Mouse (Mus musculus) forebrain, postnatal 0 days (tissue): ENCODE data around the gene Foxo1. TPM values are rescaled to one million over a fixed set of nuclear protein-coding genes. Genes with fewer than 3 reads are reported as not detected.

Experiments
- ATAC-seq: fragments of 200-750 bp; cut with Nextera tagmentation; 2 replicates; pipeline ENCODE4 v1.8.0; 2017; ENCODE audit warnings: mild to moderate bottlenecking, moderate library complexity
- DNase-seq: peaks from one replicate; pipeline ENCODE4 v3.0.0-alpha.2; 2015
- H3K27ac ChIP-seq: fragments of 300-500 bp; sonication (generic); 2 replicates; pipeline ENCODE4 v1.5.1; 2014; ENCODE audit warnings: low read depth, mild to moderate bottlenecking, antibody characterized with exemption, low read length, moderate library complexity, mixed read lengths
- H3K27me3 ChIP-seq: fragments of 300-500 bp; sonication (generic); 2 replicates; pipeline ENCODE4 v1.6.1; 2014; ENCODE audit warnings: mild to moderate bottlenecking, low read length, mixed read lengths; ENCODE audit not compliant: insufficient read depth
- H3K36me3 ChIP-seq: fragments of 300-500 bp; sonication (generic); 2 replicates; pipeline ENCODE4 v1.6.1; 2014; ENCODE audit warnings: mild to moderate bottlenecking, moderate library complexity; ENCODE audit not compliant: insufficient read depth
- H3K4me1 ChIP-seq: fragments of 300-500 bp; sonication (generic); 2 replicates; pipeline ENCODE4 v1.6.1; 2014; ENCODE audit warnings: antibody characterized with exemption; ENCODE audit not compliant: insufficient read depth
- H3K4me2 ChIP-seq: fragments of 300-500 bp; sonication (generic); 2 replicates; pipeline ENCODE4 v1.6.1; 2014; ENCODE audit warnings: low read depth, mild to moderate bottlenecking, moderate library complexity
- H3K4me3 ChIP-seq: fragments of 300-500 bp; sonication (generic); 2 replicates; pipeline ENCODE4 v1.5.1; 2014; ENCODE audit warnings: low read depth, low read length, mixed read lengths
- H3K9ac ChIP-seq: fragments of 300-500 bp; sonication (generic); 2 replicates; pipeline ENCODE4 v1.6.1; 2014; ENCODE audit warnings: mild to moderate bottlenecking
- H3K9me3 ChIP-seq: fragments of 300-500 bp; sonication (generic); 2 replicates; pipeline ENCODE4 v1.6.1; 2016; ENCODE audit warnings: low read length
- CTCF ChIP-seq: sonication (generic); IDR thresholded peaks from 2 replicates; pipeline ENCODE4 v1.5.1; 2016; ENCODE audit warnings: antibody characterized with exemption, control low read depth, low read depth
- WGBS: fragments of 180-500 bp; shearing (Covaris S2); extraction: QIAGEN DNeasy Blood & Tissue Kit; methylation state at CpG from one replicate; pipeline ENCODE4 v1.1.7; 2014; 5-methylcytosine and 5-hydroxymethylcytosine counted together
- polyA plus RNA-seq: library from polyadenylated mRNA; unstranded; fragments of >200 nt; fragmentation: Nextera tagmentation; extraction: Ambion mirVana; gene quantifications from 2 replicates; pipeline ENCODE4 v1.2.1, GENCODE M21; 2015
- total RNA-seq: library from RNA; depleted of rRNA; stranded (reverse); fragments of >200 nt; gene quantifications from 2 replicates; pipeline ENCODE4 v1.2.3, GENCODE M21; 2014

Foxo1 gene
- total and polyA plus RNA-seq, 2 experiments from 2014 or later = 6.3 to 8.1 TPM

- Histone ChIP-seq H3K27ac (no peak overlapping the region), H3K4me2 (no peak overlapping the region), H3K27me3 (no peaks in the 10 kb centered on the region), H3K9ac (no peak overlapping the region), H3K9me3 (no peaks in the 10 kb centered on the region), H3K36me3 (no peaks in the 10 kb centered on the region), H3K4me3 (no peak overlapping the region), H3K4me1 (no peaks in the 10 kb centered on the region)
- WGBS = 87% methylated on average over 1 of the region's 1 CpGs
- ATAC-seq (no peak), DNase-seq (no peak)
- TF ChIP-seq CTCF = no peak
Observed at GRCm38 (mm10) chr3:52331709-52332108, 63.6 kb downstream of the Foxo1 start.

- Histone ChIP-seq H3K36me3 (no peaks in the 10 kb centered on the region), H3K4me2 (no peak overlapping the region), H3K9ac (no peak overlapping the region), H3K27ac (no peak overlapping the region), H3K27me3 (no peaks in the 10 kb centered on the region), H3K4me3 (no peak overlapping the region), H3K9me3 (no peaks in the 10 kb centered on the region), H3K4me1 (no peaks in the 10 kb centered on the region; the same call in 1 of the 2 replicates)
- no peak for ATAC-seq
- WGBS = 75% methylated on average over 4 of the region's 4 CpGs
- TF ChIP-seq CTCF = no peak
- DNase-seq = no peak
Observed at GRCm38 (mm10) chr3:52338761-52339160, 70.6 kb downstream of the Foxo1 start.

DNA sequence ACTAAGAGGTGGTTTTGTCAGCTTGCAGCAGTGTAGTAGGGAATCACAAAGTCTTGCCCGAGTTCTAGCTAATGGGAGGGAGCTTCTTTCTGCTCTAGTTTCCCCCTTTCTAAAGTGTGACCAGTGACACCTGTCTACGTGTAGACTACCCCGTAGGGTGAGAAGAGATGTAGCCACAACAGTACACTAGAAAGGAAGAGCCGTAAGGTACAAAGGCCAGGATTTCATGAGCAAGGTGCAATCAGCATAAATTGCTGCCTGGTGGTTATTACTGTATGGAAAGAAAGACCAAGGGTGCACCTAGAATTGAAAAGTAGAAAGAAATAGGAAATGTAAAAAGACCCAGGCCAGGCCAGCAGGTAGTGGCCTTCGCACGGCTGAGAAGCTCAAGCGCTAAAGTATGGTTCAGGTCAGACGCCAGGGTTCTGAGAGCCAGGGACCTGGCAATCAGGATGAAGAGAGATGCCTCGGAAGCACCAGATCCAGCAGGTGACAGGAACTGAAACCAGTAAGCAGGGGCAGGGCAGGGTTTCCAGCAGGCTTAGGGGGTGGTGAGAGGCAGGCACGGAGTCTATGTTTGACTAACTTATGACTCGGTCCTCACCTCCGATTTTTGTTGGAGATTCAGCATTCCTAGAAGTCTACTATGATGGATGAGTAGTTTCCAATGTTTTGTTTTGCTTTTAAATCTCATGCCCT lies 72.3 kb downstream of the Foxo1 start:
- ATAC-seq (no peak), DNase-seq (no peak)
- 92% methylated on average over 12 of the region's 12 CpGs for WGBS
- no peak overlapping the region for H3K9ac ChIP-seq
- H3K4me3 ChIP-seq = no peak overlapping the region
- H3K4me1 ChIP-seq = no peaks in the 10 kb centered on the region; the same call in 1 of the 2 replicates
- no peak for TF ChIP-seq CTCF
- no peak overlapping the region for H3K4me2 ChIP-seq
- H3K27ac ChIP-seq = no peak overlapping the region
- no peaks in the 10 kb centered on the region for H3K27me3 ChIP-seq
- no peaks in the 10 kb centered on the region for H3K36me3 ChIP-seq
- no peaks in the 10 kb centered on the region for H3K9me3 ChIP-seq

DNA sequence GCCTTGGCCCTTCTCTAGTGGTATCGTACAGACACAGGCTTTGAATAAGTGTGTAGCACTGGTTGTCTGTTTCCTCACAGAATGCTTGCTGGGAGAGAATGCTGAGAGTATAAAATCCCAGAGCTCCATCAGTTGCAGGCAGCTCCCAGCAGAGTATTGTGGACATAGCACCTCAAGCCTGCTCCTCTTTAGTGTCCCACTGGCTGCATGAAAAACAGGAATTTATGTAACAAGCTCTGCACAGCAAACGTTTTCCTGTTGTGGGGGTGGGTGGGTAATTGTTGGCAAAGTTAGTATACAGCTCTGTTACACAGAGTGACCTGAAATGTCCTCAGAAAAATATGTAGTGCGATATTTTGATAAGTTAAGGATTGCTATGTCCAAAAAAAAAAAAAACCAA lies 74.1 kb downstream of the Foxo1 start:
- DNase-seq (no peak), ATAC-seq (no peak)
- no peaks in the 10 kb centered on the region for H3K27me3 ChIP-seq
- TF ChIP-seq CTCF = no peak
- no peak overlapping the region for H3K9ac ChIP-seq
- no peaks in the 10 kb centered on the region for H3K36me3 ChIP-seq
- H3K27ac ChIP-seq = no peak overlapping the region
- no peaks in the 10 kb centered on the region for H3K9me3 ChIP-seq
- no peak overlapping the region for H3K4me2 ChIP-seq
- WGBS = 64% methylated on average over 3 of the region's 3 CpGs
- no peak overlapping the region for H3K4me3 ChIP-seq
- no peaks in the 10 kb centered on the region; the same call in 1 of the 2 replicates for H3K4me1 ChIP-seq

GRCm38 (mm10) chr3:52342801-52343200 lies 74.7 kb downstream of the Foxo1 start:
- Histone ChIP-seq H3K4me2 (no peak overlapping the region), H3K9ac (no peak overlapping the region), H3K9me3 (no peaks in the 10 kb centered on the region), H3K27ac (no peak overlapping the region), H3K36me3 (no peaks in the 10 kb centered on the region), H3K27me3 (no peaks in the 10 kb centered on the region), H3K4me1 (no peaks in the 10 kb centered on the region; the same call in 1 of the 2 replicates), H3K4me3 (no peak overlapping the region)
- ATAC-seq (no peak), DNase-seq (no peak)
- no peak for TF ChIP-seq CTCF
- WGBS = 22% methylated on average over 3 of the region's 3 CpGs

GRCm38 (mm10) chr3:52343270-52344070 lies 75.3 kb downstream of the Foxo1 start:
- no peaks in the 10 kb centered on the region for H3K27me3 ChIP-seq
- H3K36me3 ChIP-seq = no peaks in the 10 kb centered on the region
- H3K4me3 ChIP-seq = no peak overlapping the region
- H3K27ac ChIP-seq = no peak overlapping the region
- no peaks in the 10 kb centered on the region for H3K9me3 ChIP-seq
- no peak for DNase-seq
- ATAC-seq = no peak
- H3K9ac ChIP-seq = no peak overlapping the region
- TF ChIP-seq CTCF = no peak
- WGBS = 82% methylated on average over 6 of the region's 6 CpGs
- H3K4me2 ChIP-seq = no peak overlapping the region
- no peaks in the 10 kb centered on the region; the same call in 1 of the 2 replicates for H3K4me1 ChIP-seq

DNA sequence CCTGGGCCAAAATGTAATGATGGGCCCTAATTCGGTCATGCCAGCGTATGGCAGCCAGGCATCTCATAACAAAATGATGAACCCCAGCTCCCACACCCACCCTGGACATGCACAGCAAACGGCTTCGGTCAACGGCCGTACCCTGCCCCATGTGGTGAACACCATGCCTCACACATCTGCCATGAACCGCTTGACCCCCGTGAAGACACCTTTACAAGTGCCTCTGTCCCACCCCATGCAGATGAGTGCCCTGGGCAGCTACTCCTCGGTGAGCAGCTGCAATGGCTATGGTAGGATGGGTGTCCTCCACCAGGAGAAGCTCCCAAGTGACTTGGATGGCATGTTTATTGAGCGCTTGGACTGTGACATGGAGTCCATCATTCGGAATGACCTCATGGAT lies 77.7 kb downstream of the Foxo1 start:
- Histone ChIP-seq H3K36me3 (no peaks in the 10 kb centered on the region), H3K4me2 (no peak overlapping the region), H3K27me3 (no peaks in the 10 kb centered on the region), H3K9me3 (no peaks in the 10 kb centered on the region), H3K4me1 (no peaks in the 10 kb centered on the region; the same call in 1 of the 2 replicates), H3K9ac (no peak overlapping the region), H3K4me3 (no peak overlapping the region), H3K27ac (no peak overlapping the region)
- DNase-seq = no peak
- no peak for ATAC-seq
- no peak for TF ChIP-seq CTCF
- WGBS = 99% methylated on average over 11 of the region's 11 CpGs
